Mouse (Mus musculus) limb, embryonic 10.5 days (tissue): ENCODE data around the gene Mogs. TPM values are rescaled to one million over a fixed set of nuclear protein-coding genes. Genes with fewer than 3 reads are reported as not detected.

ENCODE experiments used
- DNase-seq: peaks from one replicate; pipeline ENCODE4 v3.0.0-alpha.2; 2017; ENCODE audit warnings: low spot score
- H3K27ac ChIP-seq: fragments of 300-500 bp; sonication (generic); 2 replicates; pipeline ENCODE4 v1.5.1; 2016; ENCODE audit warnings: mild to moderate bottlenecking
- H3K27me3 ChIP-seq: fragments of 300-500 bp; sonication (generic); 2 replicates; pipeline ENCODE4 v1.6.1; 2016; ENCODE audit warnings: low read depth, mild to moderate bottlenecking; ENCODE audit not compliant: poor library complexity, severe bottlenecking
- H3K36me3 ChIP-seq: fragments of 300-500 bp; sonication (generic); 2 replicates; pipeline ENCODE4 v1.6.1; 2016; ENCODE audit warnings: mild to moderate bottlenecking, moderate library complexity
- H3K4me1 ChIP-seq: fragments of 300-500 bp; sonication (generic); 2 replicates; pipeline ENCODE4 v1.6.1; 2016
- H3K4me3 ChIP-seq: fragments of 300-500 bp; sonication (generic); 2 replicates; pipeline ENCODE4 v1.5.1; 2016; ENCODE audit warnings: mild to moderate bottlenecking, moderate library complexity
- H3K9me3 ChIP-seq: fragments of 300-500 bp; sonication (generic); replicated peaks from 2 replicates; pipeline ENCODE4 v1.6.1; 2016; ENCODE audit warnings: mild to moderate bottlenecking
- WGBS: fragments of 180-500 bp; shearing (Covaris S2); methylation state at CpG from one replicate; pipeline ENCODE4 v1.1.7; 2016; 5-methylcytosine and 5-hydroxymethylcytosine counted together
- polyA plus RNA-seq: library from polyadenylated mRNA; unstranded; fragments of >200 nt; fragmentation: Nextera tagmentation; extraction: Ambion mirVana; gene quantifications from 2 replicates; pipeline ENCODE4 v1.2.1, GENCODE M21; 2016

Gene Mogs
- polyA plus RNA-seq, 1 experiment from 2014 or later, result 45.3 TPM

DNA sequence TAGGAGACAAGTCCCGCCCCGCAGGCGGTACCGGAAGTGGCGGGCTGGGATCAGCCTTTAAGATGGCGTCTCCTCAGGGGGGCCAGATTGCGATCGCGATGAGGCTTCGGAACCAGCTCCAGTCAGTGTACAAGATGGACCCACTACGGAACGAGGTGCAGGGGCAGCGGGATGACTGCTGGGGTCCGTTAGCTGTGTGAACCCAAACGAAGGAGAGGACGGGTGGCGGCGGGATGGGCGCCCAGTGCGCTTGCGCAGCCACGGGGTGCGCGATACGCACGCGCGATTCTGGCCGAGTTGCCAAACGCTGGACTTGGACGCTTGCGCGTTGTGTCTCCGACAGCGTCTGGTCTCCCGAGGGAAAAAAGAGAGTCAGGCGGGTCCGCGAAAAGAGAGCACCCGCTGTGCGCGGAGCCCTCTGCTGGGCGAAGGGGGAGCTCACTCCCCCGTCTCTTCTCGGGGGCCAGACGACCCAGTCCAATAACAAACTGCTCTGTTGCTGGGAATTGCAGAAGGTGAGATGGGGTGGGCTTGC is 36.9 kb upstream of the Mogs start:
- Histone ChIP-seq H3K27me3 (peaks cover 55% of the 10 kb centered on the region), H3K4me1 (peaks cover 34% of the 10 kb centered on the region), H3K4me3 (peak overlapping the region; percentile 85), H3K36me3 (peaks cover 34% of the 10 kb centered on the region), H3K9me3 (no peaks in the 10 kb centered on the region), H3K27ac (peak overlapping the region; percentile 96)
- WGBS, result under 1% methylated on average over 46 of the region's 46 CpGs
- DNase-seq, result peak; percentile 100

DNA sequence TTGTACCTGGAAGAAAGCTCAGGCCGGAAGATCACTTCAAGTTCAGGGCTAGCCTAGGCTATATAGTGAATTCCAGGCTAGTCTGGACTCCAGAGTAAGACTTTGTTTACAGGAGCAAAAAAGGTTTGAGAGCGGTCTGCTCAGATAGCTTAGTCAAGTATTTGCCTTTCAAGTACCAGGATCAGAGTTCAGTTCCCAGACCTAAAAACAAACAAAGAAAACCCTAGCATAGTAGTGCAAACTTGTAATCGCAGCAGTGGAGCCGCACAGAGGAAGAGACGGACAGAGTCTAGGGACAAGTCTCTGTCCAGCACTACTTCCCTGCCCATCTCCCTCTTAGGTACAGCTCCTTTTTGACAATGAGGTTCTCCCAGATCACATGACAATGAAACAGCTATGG is 35.1 kb upstream of the Mogs start:
- Histone ChIP-seq H3K4me1 (peaks cover 52% of the 10 kb centered on the region), H3K9me3 (no peaks in the 10 kb centered on the region), H3K4me3 (no peak overlapping the region), H3K27me3 (peaks cover 55% of the 10 kb centered on the region), H3K36me3 (peaks cover 34% of the 10 kb centered on the region), H3K27ac (no peak overlapping the region)
- DNase-seq, result no peak
- 94% methylated on average over 5 of the region's 5 CpGs for WGBS

DNA sequence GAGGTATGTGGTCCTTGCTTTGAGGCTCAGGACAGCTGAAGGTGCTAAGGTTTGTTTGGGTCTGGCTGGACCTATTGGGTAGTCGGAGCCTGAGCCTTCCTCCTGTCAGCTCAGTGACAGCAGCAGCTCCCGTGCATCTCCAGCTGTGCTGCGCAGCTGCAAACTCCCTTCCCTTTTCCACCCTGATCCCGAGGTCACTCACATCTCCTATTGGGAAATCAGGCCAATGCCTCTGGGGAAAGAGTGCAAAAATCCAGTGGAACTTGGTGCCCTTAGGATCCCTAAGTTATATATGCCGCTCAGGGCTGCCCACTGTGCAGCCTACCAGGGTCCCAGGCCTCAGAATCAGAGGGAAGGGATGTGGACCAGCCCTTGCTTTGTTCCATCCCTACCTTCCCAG is 31.8 kb upstream of the Mogs start:
- H3K4me1 ChIP-seq, result peaks cover 75% of the 10 kb centered on the region
- H3K4me3 ChIP-seq, result no peak overlapping the region
- H3K27ac ChIP-seq, result no peak overlapping the region
- DNase-seq, result no peak
- peaks cover 69% of the 10 kb centered on the region for H3K27me3 ChIP-seq
- peaks cover 34% of the 10 kb centered on the region for H3K36me3 ChIP-seq
- 22% methylated on average over 5 of the region's 5 CpGs for WGBS
- no peaks in the 10 kb centered on the region for H3K9me3 ChIP-seq

DNA sequence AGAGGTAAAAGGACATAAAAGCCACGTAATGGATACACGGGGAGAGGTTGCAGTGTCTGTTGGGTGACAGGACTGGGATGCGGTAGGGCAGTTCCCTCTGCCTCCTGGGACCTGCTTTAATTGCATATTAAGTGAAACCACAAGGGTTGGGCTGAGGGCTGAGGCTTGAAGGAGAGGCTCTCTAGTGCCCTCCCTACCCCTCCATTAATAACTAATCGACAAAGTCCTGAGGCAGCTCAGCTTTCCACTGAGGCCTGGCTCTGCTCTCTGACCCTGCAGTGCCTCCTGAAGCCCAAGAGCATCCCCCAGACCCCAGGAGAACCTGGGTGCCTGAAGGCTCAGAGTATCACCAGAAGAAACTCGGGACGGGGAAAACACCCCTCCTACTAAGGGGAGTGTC is 30.8 kb upstream of the Mogs start:
- H3K9me3 ChIP-seq, result no peaks in the 10 kb centered on the region
- H3K4me1 ChIP-seq, result peaks cover 67% of the 10 kb centered on the region
- DNase-seq, result no peak
- peaks cover 77% of the 10 kb centered on the region for H3K27me3 ChIP-seq
- H3K4me3 ChIP-seq, result no peak overlapping the region
- 2% methylated on average over 6 of the region's 6 CpGs for WGBS
- no peak overlapping the region for H3K27ac ChIP-seq
- peaks cover 34% of the 10 kb centered on the region for H3K36me3 ChIP-seq

DNA sequence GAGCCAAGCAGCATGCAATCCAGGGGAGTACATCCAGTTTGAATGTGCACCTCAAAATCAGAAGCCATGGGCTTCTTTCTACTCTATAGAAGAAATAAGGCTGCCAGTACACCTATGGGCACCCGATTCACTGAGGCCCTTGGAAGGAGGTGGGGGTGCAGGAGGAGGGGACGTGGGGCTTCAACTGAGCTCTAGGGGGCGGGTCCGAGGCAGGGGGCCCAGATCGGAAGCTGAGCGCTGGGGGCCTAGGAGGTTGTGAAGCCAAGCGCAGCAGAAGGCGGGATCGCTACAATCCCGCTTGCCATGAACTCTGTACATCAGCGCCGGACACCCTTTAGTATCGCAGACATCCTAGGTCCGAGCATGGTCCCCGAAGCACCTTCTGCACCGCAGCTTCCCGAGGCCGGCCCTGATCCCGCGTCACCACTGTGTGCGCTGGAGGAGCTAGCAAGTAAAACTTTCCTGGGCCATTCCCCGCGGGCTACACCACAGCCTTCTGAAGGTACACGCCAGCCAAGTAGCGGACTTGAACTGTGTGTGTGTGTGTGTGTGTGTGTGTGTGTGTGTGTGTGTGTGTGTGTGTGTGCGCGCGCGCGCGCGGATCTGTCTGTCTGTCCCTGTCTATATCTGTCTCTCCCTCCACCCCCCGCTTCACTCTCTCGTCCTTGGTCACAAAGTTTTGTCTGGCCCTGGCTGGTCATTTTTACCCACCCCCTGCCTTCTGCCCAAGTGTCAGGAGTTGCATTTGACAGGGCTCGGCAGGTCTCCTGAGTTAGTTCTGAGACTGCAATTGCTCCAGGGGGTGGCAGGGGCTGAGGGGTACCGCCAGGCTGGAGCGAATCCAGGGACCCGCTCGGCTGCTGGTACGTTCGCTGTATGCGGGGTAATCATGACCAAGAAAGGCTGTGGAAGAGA is 28.9 kb upstream of the Mogs start, which contains the start of gene Lbx2:
TSS of gene Lbx2 (plus strand) at position 247 of the 915 bp plus-strand sequence.
- Histone ChIP-seq H3K36me3 (peaks cover 15% of the 10 kb centered on the region), H3K27ac (0 out of 2 replicates have a peak within 1 kb of the TSS, but pooled peaks have one; percentile 17), H3K4me3 (peak within 1 kb of the TSS; percentile 43), H3K27me3 (peaks cover 94% of the 10 kb centered on the region), H3K9me3 (no peaks in the 10 kb centered on the region), H3K4me1 (peaks cover 62% of the 10 kb centered on the region)
- peak; percentile 65 for DNase-seq
- 2% methylated on average over 42 of the region's 42 CpGs for WGBS

DNA sequence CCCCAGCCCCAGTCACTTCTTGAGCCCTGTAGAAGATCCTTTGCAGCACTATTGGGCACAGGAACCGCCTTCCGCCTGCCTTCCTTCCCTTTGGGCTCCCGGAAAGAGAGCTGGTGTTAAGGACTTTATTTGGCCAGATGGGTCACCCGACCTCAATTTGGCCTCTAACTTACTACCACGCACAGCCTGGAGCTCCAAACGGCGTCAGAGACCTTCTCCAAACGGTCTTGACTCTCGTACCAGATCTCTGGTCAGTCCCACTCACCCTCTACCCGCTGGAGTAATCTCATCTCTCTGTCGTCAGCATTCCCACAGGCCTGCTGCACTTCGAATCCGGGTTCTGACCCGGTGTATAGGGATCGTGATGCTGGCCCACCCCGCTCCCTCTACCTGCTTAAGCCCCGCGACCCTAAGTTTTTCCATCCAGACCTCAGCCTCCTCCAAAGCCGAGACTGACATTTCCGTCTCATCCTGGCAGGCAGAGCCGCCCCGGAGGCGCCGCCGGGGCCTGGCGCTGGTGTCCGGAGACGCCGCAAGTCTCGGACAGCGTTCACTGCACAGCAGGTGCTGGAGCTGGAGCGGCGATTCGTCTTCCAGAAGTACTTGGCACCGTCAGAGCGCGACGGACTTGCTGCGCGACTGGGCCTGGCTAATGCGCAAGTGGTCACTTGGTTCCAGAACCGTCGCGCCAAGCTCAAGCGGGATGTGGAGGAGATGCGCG is 27.9 kb upstream of the Mogs start:
- peak; percentile 66 for DNase-seq
- peaks cover 5% of the 10 kb centered on the region for H3K36me3 ChIP-seq
- no peaks in the 10 kb centered on the region for H3K9me3 ChIP-seq
- H3K4me3 ChIP-seq, result peak overlapping the region; percentile 43
- WGBS, result 2% methylated on average over 47 of the region's 47 CpGs
- H3K4me1 ChIP-seq, result peaks cover 60% of the 10 kb centered on the region
- peaks cover 92% of the 10 kb centered on the region for H3K27me3 ChIP-seq
- H3K27ac ChIP-seq, result 0 out of 2 replicates have a peak overlapping the region, but pooled peaks have one; percentile 17

DNA sequence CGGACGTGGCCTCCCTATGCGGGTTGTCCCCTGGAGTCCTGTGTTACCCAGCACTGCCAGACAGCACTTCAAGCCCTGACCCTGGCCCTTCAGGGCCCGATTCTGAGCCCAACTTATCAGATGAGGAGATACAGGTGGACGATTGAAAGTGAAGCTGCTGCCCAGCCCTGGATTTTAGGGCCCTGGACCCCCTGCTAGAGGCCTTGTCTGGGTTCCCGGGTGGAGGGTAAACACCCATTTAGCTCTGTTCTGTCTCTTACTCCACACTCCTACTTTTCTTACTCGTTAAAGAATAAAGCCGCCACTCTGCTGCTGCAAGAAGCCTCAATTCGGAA is 27.4 kb upstream of the Mogs start:
- no peak for DNase-seq
- Histone ChIP-seq H3K4me1 (peaks cover 56% of the 10 kb centered on the region), H3K27ac (no peak overlapping the region), H3K27me3 (peaks cover 87% of the 10 kb centered on the region), H3K4me3 (peak overlapping the region; percentile 43), H3K36me3 (no peaks in the 10 kb centered on the region), H3K9me3 (no peaks in the 10 kb centered on the region)
- WGBS, result 9% methylated on average over 9 of the region's 9 CpGs

DNA sequence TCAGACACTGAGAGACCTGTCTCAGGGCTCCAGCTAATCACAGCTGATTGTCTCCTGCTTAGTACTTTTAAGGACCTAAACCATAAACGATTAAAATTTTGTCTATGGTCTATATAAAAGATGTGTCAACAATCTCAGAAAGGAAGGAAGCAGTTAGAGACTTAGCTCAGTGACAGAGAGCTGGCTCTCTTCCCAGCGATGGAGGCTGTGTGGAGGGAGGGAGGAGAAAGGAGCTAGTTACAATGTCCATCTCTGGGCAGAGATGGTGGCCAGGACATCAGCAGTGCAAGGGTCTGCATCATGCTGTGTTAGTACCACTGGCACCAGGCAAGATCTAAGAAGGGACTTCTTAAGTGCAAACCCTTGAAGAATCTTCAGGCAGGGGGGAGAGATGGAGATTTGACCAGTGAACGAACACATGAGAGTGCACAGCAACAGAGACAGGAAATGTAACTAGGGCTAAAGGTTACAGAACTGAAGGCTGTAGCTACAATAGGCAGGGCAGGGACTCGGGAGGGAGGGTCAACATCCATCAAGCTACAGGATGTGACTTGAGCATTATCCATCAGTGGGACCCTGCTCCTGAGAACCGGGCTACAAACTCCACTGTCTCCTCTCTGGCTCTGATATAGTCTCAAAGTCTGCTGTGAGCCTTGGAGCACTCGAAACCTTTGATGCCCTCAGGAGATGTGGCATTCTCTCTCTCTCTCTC is 22.7 kb upstream of the Mogs start:
- peaks cover 49% of the 10 kb centered on the region for H3K27me3 ChIP-seq
- WGBS, result 45% methylated on average over 6 of the region's 6 CpGs
- no peak for DNase-seq

DNA sequence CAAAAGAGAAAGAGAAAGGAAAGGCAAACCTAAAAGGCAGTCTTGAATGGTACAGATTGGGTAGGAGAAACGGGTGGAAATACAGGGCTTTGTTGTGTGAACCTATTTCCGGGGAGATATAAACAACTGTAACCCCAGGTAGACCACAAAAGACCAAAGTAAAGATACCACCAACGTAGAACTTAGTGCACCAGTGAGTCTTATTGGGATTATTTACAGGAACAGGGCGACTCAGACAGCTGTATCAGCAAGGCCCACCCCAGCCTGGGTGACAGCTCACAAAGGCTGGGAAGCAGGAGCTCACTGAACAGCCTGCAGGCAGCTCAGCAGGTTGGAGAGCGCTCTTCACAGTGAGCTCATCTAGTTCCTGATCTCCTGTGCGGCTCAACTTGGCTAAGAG is 19.3 kb upstream of the Mogs start:
- 45% methylated on average over 6 of the region's 6 CpGs for WGBS
- Histone ChIP-seq H3K4me3 (no peak overlapping the region), H3K4me1 (peaks cover 16% of the 10 kb centered on the region), H3K27ac (no peak overlapping the region), H3K27me3 (peaks cover 17% of the 10 kb centered on the region; the same call in 1 of the 2 replicates), H3K36me3 (no peaks in the 10 kb centered on the region), H3K9me3 (no peaks in the 10 kb centered on the region)
- DNase-seq, result no peak

More for the DNA sequence above, 22.7 kb upstream of the Mogs start:
- Histone ChIP-seq H3K4me1 (peaks cover 15% of the 10 kb centered on the region), H3K36me3 (no peaks in the 10 kb centered on the region), H3K9me3 (no peaks in the 10 kb centered on the region), H3K27ac (no peak overlapping the region), H3K4me3 (no peak overlapping the region)

DNA sequence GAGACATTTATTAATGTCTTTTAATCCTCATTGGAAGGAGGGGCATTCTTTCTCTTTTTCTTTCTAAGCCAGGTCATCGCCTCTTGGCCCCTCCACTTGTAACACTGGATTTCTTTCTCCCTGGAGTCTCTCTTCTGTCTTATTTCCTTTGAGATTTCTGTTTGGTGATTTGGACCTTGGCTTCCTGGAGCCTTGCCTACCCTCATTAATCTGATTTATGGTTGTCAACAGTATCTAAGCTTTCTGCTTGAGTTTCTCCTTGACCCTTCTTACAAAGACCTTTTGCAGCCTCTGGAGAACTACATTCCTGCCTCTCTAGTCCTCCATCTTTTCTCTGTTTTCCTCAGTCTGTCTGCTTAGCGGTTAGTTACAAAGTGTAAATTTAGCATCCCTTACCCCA is 16.9 kb upstream of the Mogs start:
- DNase-seq, result no peak
- H3K36me3 ChIP-seq, result no peaks in the 10 kb centered on the region
- 71% methylated on average over 2 of the region's 2 CpGs for WGBS
- H3K27ac ChIP-seq, result no peak overlapping the region
- H3K4me1 ChIP-seq, result peaks cover 39% of the 10 kb centered on the region
- no peaks in the 10 kb centered on the region for H3K9me3 ChIP-seq
- peaks cover 18% of the 10 kb centered on the region for H3K27me3 ChIP-seq
- no peak overlapping the region for H3K4me3 ChIP-seq

DNA sequence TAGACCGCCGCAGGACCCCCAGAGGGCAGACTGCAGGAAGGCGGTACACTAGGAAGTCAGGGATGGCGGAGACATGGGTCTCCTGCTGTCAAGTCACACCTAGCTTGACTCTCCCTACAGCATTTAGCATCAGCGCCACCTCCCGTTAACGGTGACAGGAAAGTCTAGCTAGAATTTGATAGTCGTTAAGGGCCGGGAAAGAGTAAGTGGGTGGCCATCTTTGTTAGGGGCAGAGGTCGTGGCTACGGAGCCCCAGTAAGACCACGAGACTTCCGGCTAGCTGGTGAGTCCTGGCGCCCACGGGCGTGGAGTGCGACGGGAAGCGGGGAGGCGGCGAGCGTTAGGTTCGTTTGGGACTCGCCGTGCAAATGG is 14.0 kb upstream of the Mogs start, which contains the start of the genes Ccdc142 and Gm42688:
TSS of gene Ccdc142 (plus strand) at position 286 of the 372 bp plus-strand sequence.
TSS of gene Gm42688 (plus strand) at position 302 of the 372 bp plus-strand sequence.
- 0% methylated on average over 25 of the region's 25 CpGs for WGBS
- peak within 1 kb of the TSS; percentile 76 for H3K4me3 ChIP-seq
- H3K36me3 ChIP-seq, result peaks cover 7% of the 10 kb centered on the region; the same call in 1 of the 2 replicates
- no peak for DNase-seq
- H3K9me3 ChIP-seq, result no peaks in the 10 kb centered on the region
- peaks cover 36% of the 10 kb centered on the region for H3K4me1 ChIP-seq
- H3K27me3 ChIP-seq, result peaks cover 11% of the 10 kb centered on the region
- H3K27ac ChIP-seq, result peak within 1 kb of the TSS; percentile 89
